Mouse (Mus musculus) induced T-regulatory cell, adult 2 months (primary cell): ENCODE results near the gene Parp1.
A peak's percentile ranks its signal among the peaks of the same experiment; 100 is the strongest.
"Not testable (repeated sequence)": the region's sequence is repeated elsewhere in the genome, so short reads cannot be mapped to it uniquely, and the experiment has no call there.

ENCODE experiments used
- DNase-seq: peaks from one replicate; pipeline ENCODE4 v3.0.0-alpha.2; 2012; ENCODE audit warnings: low read depth

Parp1 gene

DNA sequence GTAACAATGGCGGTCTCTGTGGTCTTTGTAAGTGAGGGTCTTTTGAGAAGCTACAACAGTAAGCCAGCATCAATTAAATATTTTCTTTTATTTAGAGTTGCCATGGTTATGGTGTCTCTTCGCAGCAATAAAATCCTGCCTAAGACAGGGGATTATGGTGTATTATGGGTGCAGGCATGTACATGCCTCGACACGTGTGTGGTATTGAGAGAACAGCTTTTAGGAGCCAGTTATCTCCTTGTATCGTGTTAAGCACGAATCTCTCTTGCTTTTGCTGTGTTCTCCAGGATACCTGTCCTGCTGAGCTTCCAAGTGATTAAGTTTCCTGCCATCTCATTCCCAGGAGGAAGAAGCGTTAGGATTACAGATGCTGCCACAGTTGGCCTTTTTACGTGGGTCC lies 9.3 kb upstream of the Parp1 start:
- DNase-seq, result no peak

DNA sequence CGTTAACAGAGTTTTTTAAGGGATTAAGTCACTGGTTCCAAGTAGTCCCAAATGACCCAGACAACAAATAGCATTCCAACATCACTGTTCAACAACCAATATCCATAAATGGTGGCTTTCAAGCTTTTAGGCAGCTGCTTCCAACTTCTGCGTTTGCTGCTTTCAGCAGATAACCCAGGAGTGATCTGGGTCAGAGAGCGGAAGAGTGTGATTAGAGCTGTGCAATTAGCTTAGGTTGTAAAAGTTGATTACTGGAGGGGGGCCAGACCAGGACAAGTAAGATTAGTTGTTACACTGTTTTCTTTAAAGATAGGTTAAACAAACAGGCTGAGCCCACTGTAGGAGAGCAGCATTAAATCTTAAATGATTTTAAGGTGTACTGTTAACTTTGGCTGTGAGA lies 7.5 kb upstream of the Parp1 start:
- DNase-seq, result no peak

DNA sequence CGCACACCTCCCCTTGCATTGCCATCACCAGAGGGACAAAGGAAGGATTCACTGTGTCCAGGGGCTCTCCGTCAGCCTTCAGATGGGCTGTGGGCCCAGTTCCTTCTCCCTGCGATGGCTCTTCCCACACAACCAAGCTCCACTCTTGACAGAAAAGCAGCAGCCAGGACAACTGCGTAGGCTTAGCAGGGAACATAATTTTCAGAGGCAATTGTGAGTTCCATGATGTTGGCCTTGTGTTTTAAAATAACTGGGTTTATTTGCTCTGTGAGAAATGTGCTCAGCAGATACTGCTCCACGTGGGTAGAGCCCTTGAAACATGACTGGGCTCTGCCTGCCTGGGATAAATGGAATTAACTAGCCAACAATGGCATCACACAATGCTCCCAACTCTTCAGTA lies 3.8 kb upstream of the Parp1 start:
- DNase-seq, result no peak

DNA sequence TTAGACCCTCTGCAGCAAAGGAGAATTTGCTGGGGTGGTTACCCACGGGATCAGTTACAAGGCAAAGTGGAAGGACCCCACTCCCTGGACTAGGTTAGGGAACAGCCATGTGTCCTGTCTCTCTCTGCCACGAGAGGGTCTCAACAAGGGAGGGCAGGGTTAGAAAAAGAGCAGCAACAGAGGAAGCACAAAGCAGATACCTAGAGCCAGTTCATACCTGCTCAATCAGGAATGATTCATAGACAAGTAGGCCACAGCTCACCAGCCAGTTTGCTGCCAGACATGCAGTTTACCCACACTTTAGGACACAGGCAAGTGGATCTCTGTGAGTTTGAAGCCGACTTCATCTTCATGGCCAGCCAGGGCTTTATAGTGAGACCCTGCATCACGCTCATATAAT lies 963 bp upstream of the Parp1 start:
- DNase-seq, result no peak

DNA sequence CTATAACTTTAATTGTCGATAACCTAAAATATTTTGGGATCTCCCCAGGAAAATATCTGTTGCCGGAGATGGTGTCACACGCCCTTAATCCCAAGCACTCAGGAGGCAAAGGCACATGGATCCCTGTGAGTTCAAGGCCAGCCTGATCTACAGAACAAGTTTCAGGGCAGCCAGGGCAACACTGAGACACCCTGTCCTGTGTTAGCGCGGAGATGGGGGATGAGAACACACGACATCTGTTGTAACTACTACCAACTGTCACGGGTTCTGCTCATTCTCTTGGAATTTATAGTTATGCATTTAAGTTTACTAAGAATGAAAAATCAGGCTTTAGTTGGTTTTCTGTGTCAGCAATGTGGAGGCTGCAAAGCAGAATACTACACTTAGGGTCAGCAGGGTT lies 476 bp upstream of the Parp1 start:
- no peak for DNase-seq

DNA sequence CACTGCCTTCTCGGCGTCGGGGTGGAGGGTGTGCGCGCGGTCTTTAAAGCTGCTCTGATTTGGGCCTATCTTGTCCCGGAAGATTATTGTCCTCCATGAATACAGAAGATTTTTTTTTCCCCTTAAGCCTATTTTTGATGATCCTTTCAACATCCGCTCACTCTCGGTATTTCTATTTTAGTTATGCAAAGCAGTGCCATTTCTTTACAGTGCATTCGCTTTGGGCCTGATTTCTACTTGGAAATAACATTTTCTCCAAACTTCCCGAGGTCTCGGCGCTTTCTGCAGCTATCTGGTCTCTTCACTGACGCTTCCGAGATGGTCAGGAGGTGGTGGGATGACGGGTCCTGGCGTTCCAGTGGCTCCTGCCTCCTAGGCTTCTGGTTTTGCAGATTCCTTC lies 729 bp downstream of the Parp1 start:
- no peak for DNase-seq

DNA sequence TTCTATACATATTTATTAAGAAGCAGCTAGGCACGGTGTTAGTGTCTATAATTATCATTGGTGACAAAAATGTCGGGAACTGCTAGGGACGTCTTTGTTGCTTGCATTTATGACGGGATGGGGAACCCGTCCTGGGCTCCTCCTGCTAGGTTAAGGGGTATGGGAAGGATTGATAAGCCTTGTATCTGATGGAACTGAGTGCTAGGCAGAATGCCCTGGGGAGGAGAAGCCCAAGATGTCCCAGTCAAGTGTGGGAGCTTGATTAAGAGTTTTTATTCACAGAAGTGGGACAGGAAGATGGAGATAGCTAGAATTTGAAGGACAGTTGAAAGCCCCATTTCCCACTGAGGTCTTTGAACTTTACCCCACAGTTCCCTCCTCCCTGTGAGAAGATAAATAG lies 1.5 kb downstream of the Parp1 start:
- peak; percentile 15 for DNase-seq

DNA sequence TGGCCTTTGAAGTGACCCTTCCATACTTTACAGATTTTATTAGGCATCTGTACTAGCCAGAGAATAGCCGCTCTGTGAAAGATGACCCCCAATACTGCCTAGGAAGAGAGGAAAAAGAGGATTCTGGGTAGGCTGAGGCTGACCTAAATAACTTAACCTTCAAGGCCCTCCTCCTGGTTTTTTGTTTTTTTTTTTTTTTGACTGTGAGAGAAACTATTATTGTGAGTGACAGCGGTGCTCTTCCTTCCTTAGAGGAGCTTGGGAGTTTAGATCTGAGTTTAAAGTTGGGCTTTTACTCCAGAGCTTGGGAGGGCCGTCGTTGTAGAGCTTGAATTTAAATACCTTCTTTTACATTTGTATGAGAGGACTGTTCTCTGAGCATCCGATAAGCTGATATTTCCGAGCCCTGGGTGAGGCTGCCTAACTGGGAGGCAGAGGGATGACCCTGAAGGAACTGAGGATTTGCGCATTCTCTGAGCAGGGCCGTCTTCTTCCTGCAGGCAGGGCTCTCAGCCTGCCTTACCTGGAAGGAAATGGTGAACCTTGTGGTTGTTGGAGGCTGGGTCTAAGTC lies 2.4 kb downstream of the Parp1 start:
- DNase-seq, result no peak

DNA sequence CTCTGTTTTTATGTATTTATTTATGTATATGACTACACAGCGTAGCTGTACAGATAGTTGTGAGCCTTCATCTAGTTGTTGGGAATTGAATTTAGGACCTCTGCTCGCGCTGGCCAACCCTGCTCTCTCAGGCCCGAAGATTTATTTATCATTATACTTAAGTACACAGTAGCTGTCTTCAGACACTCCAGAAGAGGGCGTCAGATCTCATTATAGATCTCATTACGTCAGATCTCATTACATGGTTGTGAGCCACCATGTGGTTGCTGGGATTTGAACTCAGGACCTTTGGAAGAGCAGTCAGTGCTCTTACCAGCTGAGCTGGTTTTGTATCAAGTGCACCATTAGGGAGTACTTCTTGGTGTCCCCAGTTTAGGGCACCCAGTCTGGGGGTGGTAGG lies 3.0 kb downstream of the Parp1 start:
- not testable (repeated sequence) for DNase-seq

DNA sequence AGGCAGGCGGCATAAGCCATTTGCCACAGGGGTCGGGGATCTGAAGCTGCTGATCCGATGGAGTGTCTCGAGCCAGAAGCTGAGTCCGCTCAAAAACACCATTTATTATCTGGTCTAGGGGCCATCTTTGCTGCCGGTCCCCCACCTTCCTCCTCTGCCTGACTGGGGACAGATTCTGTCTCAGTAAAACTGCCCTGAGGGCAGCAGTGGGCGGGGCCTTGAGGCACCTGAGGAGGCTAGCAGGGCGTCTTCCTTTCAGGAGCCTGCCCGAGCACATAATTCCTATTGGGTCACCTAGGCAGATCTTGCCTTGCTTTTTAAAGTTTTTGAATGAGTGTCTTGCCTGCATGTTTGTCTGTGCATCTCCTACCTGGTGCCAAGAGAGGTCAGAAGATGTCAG lies 3.4 kb downstream of the Parp1 start:
- no peak for DNase-seq

DNA sequence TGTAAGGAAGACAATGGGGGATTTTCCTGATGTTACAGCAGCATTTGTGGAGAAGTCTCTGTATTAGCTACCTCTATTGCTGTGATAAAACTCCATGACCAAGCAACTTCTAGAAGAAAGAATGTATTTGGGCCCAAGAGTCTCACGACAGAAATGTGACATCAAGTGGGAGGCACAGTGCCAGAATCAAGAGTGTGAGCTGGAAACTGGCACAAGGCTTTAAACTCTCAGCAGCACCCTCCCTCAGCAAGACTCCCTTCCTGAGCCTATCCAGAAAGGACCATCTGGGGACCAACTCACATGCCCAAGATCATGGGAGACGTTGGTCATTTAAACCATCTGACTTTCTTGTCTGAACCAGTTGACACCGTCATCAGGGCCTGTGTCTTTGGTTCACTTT lies 7.8 kb downstream of the Parp1 start:
- DNase-seq, result no peak

DNA sequence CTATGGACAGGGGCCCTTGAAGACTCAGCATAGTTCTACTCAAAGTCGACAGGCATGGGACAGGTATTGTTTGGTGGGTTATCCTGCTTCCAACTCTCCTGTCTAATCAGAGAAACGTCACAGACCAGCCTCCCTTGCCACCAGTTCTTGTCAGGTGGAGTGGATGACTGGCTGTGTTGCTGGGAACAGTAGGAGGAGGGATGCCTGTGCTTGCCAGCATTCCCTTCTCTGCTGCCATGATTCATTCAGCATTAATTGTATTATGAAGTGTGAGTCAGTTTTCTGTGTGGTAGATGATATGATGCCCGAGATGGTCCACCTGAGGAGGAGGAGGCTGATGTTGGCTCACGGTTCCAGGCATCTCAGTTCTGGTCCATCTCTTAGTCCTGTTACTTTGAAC lies 9.1 kb downstream of the Parp1 start:
- no peak for DNase-seq

DNA sequence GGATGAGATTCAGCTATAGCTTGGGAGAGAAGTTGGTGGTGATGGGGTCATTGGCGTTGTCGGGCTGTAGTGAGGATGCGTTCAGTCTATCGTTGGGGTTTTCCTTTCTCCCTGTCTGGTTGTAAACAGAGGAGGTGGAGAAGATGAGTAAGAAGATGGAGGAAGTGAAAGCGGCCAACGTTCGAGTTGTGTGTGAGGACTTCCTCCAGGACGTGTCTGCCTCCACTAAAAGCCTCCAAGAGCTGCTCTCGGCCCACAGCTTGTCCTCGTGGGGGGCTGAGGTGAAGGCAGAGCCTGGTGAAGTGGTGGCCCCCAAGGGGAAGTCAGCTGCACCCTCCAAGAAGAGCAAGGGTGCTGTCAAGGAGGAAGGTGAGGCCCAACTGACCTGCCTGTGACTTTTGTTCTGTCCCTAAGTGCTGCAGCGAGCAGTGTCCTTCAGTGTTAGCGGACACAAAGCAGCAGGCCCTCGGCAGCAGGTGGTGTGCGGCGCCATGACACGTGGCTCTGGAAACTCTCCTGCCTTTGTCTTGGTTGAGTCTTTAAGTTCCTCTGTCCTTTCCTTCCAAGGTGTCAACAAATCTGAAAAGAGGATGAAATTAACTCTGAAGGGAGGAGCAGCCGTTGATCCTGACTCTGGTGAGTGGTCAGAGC lies 19.2 kb downstream of the Parp1 start:
- no peak for DNase-seq

DNA sequence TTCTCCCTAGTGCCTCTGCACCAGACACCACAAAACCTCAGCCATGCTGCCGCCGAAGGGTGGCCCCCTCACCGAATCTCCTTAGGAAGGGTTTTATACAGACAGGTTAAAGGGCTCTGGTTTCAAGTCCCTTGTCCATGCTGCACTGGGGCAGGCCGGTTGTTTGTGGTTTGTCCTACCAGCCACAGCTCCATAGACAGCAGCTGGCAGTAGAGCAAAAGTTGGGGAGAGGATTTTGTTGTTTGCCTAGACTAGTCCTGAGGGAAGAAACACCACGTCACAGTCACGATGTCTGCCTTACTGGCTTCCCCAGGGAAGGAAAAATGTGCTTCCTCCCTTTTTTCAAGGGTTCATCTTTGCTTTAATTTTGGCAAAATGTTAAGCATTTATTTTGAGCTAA lies 31.9 kb downstream of the Parp1 start:
- no peak for DNase-seq

DNA sequence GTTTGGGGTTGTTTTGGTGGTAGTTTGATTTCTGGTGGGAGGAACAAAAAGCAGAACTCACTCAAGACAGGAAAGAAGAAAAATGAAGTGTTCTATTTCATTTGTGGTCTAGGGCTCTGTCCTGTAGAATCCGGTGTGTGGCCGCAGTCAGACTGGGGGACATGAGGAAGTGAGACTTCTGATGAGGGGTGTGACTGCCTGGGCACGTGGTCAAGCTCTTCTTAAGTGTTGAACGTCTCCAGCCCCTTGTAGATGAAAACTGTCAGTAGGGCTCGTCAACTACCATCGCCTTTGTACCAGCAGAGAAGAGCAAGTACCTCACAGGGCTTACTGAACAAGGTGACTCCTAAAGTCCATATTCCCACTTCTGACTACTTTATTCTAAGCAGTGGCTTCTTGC lies 33.1 kb downstream of the Parp1 start:
- no peak for DNase-seq

DNA sequence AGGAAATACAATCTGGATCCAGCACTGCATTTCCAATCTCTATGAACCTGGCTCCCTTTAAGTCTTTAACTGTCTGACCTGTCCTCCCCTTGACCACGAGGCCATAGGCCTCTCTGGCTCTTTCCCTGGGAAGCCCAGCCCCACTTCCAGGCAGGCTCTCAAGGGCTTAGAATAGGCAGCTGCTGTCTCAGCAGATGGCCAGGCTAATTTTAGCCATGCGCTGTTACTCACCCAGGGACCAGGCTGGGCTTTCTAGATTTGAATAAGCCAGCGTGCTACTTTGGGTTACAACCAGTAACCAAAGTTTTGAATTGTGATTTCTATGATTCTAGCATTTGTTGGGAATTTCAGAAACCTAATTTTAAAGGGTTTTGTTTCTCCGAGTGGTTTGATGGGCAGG lies 35.9 kb downstream of the Parp1 start:
- DNase-seq, result no peak

DNA sequence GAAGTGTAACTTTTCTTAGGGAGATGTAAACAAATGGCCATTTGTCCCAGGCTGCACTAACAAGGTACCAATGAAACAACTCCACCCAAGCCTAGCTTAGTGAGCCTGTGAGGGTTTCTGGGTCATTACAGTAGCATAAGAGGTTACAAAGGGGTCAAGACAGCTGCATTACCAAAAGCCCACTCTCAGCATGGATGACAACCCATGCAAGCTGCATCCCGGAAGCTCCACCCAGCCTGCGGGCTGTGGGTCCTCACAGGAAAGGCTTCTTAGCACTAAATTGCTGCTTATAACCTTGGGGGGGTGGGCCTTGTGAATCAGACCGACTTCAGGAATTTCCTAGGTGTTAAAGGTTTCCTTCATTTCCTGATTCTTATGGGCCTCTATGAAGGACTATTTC lies 37.4 kb downstream of the Parp1 start:
- DNase-seq, result no peak

DNA sequence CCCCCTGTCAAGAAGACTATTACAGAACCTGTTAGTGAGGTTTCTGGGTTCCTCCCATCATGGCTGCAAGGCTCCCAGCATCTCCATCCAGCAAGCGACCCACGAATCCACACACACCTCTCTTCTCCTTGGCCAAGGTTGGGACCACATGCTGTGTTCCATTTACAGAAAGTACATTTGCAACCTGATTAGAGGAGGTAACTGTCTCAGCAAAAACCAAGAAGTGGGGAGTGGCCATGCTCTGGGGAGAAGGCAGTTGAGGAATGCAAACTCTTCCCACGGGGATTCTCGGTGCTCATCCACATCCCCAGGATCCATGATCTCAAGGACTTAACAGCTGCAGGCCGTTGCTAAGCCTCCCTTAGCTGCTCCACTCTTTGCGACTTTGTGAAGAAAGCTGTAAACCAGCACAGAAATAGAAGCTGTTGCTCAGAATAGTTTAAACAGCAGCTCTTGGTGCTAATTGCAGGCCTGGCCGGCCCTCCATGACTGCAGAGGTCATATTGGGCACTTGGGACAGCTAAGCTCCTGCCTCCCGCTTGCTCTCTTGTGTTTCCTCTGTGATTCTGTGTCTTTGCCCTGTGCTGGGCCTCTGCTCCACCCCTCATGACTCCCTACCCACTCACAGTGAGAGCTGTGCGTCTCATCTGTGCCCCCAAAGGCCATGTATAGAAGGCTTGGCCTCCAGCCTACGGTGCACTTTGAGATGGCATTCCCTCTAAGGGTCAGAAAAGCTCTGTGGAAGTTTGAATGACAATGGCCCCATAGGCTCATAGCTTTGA lies 38.3 kb downstream of the Parp1 start:
- no peak for DNase-seq

DNA sequence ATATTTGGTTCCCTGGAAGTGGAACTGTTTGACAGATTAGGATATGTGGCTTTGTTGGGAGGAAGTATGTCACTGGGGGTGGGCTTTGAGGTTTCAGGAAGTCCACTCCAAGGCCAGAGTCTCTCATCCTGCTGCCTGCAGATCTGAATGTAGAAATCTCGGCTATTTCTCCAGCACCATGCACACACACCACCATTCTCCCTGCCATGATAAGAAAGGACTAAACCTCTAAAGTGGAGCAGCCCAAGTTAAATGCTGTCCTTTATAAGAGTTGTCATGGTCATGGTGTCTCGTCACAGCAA lies 38.8 kb downstream of the Parp1 start:
- no peak for DNase-seq

DNA sequence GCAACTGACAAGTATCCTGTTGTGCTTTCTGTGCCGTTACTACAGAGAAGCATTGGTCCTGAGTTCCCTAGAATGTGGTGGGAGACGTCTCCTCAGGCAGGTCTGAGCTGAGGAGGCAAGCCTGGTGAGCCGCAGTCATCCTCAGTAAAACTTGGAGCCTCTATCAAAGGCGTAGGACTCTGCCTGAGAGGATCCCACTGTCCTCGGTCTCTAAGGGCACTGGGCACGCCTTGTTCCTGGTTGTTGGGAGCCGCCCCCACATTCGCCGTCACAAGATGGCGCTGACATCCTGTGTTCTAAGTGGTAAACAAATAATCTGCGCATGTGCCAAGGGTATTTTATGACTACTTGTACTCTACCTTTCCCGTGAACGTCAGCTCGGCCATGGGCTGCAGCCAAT lies 43.1 kb downstream of the Parp1 start:
- not testable (repeated sequence) for DNase-seq

DNA sequence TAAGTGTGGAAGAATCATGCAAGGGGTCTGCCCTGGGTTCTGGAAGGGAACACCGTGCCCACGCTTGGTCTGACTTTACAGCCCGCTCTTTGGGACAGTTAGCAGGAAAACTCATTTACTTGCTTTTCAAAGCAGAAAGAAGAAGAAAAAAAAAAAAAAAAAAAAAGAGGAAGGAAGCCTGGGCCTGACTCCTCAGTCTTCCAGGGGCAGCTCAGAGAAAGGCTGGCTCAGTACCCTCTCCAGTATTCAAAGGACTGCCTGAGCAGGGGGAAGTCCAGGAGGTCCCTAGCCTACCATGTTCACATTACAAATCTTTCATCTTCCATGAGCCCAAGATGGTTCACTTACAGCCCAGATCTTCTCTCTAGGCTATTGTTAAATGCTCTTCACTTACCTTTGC lies 48.0 kb downstream of the Parp1 start:
- DNase-seq, result no peak

DNA sequence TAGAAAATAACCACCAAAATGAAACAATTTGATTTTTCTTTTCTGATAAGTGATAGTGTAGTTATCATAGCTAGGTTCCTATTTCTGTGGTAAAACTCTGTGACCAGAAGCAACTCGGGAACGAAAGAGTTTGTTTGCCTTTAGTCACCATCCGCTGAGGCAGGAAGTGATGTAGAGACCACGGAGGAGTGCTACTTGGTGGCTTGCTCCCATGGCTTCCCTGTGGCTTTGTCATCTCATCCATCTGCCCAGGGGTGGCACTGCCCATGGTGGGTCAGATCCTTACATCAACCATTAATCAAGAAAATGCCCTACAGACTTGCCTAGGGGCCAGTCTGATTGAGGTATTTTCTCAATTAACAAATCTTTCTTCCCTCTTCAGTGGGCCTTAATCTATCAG lies 53.7 kb downstream of the Parp1 start:
- DNase-seq, result no peak

DNA sequence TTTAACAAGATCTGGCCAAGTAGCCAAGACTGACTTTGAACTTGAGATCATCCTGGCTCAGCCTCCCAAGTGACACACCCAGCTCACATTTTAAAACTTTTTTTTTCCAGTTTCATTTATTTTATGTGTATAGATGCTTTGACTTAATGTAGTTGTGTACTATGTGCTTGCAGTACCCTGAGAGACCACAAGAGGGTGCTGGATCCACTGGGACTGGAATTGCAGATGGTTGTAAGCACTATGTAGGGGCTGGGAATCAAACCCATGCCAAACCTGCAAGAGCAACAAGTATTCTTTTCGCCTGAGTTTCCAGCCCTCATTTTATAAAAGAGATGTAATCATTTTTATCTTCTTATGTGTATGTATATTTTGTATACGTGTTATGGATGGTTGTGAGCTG lies 55.2 kb downstream of the Parp1 start:
- DNase-seq, result peak; percentile 62

DNA sequence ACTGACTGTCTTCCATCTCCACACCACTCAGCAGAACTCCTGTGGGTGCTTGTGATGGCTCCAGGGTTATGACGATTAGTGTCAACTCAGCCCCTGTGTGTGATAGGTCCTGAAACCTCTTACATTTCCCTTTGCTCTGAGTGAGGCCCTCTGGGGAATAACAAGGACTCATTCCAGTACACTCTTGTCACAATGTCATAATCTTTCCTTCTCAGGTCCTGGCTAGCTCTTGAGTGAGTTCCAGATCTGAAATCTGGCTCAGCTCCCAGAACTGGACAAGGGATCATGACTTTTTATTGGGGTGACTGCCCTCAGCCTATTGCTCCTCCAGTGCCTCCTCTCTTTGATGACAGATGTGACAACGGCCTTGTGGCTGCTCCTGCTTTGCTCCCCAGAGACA lies 57.4 kb downstream of the Parp1 start:
- no peak for DNase-seq
